Comparison of ENCODE assay signal across 14 mouse cellular contexts in the genomic region with DNA sequence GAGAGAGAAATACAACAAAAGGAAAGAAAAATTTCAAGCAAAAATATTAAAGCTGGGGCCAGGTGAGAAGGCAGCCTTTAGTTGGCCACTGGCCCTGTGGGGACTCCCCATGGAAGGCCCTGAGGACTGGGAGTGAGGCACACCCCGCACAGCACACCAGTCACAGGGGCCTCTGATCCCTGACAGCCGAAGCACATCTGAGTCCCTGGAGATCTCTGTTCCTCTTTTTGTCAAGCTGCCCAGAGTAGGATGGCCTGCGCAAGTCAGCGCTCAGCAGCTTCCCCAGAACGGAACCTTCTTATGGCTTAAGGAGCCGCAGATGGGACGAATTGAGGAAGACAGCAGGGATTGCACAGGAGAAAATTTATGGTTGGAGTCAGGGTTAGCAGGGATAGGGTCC.
DNase-seq lines count a peak whose midpoint lies in the region; ATAC-seq lines count a peak whose summit lies in the region.
"Had no signal": no experiment of that assay in that cellular context is flagged by ENCODE, and none has a peak within 500 bp of the region (broad histone marks: within the 10 kb centered on the region; RNA-seq: fewer than 3 reads in every experiment).

No protein-coding gene starts in this region.

- H3K4me1 ChIP-seq in heart, embryonic 12.5 days (replicated peaks): peaks cover 8% of the 10 kb centered on the region

- peak; percentile 95 for DNase-seq in heart, adult 11 months
- peak; percentile 6 for DNase-seq in lung, postnatal 25 days (ENCODE audit: low spot score)
- DNase-seq in lung, adult 18-20 months: no peak
- peak; percentile 78 for DNase-seq in splenic B cell, adult 2 months (ENCODE audit: low read depth, low spot score)
- DNase-seq in right cerebral cortex, adult 18-20 months: no peak
- no peak for DNase-seq in adrenal gland, postnatal 4 days (ENCODE audit: low spot score in 2 of 2)
- DNase-seq: cerebellum, adult 9-10 months; forebrain, postnatal 0 days; kidney, postnatal 25 days; right cerebral cortex, postnatal 4 days had no signal

- H3K4me3 ChIP-seq in heart, embryonic 12.5 days: no peak overlapping the region
- H3K4me3 ChIP-seq: erythroblast, embryonic 14.5 days; midbrain, embryonic 13.5 days had no signal

- H3K9me3 ChIP-seq in heart, embryonic 12.5 days (replicated peaks): no peaks in the 10 kb centered on the region
- H3K9me3 ChIP-seq: midbrain, embryonic 13.5 days had no signal

- no peak for ATAC-seq in heart, embryonic 12.5 days (ENCODE audit: insufficient number of reproducible peaks, low FRiP score)
- peak; percentile 87 for ATAC-seq in hematopoietic stem cell, adult 5-6 weeks (replicated peaks in 1 of 2; ENCODE audit: insufficient read depth in 1 of 2, low FRiP score in 2 of 2, low TSS enrichment in 1 of 2, low read depth in 1 of 2, poor library complexity in 2 of 2, severe bottlenecking in 2 of 2)
- ATAC-seq: forebrain, postnatal 0 days; midbrain, embryonic 13.5 days had no signal

- no peak overlapping the region for H3K9ac ChIP-seq in heart, embryonic 12.5 days
- H3K9ac ChIP-seq: forebrain, postnatal 0 days; midbrain, embryonic 13.5 days had no signal

- WGBS in heart, embryonic 12.5 days: 76% methylated on average over 7 of the region's 7 CpGs

- H3K36me3 ChIP-seq in heart, embryonic 12.5 days: no peaks in the 10 kb centered on the region
- H3K36me3 ChIP-seq in splenic B cell, adult 2 months (ENCODE audit: control insufficient read depth, insufficient read depth, low read length, poor library complexity, severe bottlenecking): no peaks in the 10 kb centered on the region
- H3K36me3 ChIP-seq: midbrain, embryonic 13.5 days had no signal

- H3K4me2 ChIP-seq in heart, embryonic 12.5 days: no peak overlapping the region
- H3K4me2 ChIP-seq: midbrain, embryonic 13.5 days had no signal

- no peak overlapping the region for H3K27ac ChIP-seq in heart, embryonic 12.5 days (ENCODE audit: poor library complexity, severe bottlenecking)
- H3K27ac ChIP-seq: midbrain, embryonic 13.5 days had no signal

- no peaks in the 10 kb centered on the region; the same call in 1 of the 2 replicates for H3K27me3 ChIP-seq in heart, embryonic 12.5 days (replicated peaks)
- H3K27me3 ChIP-seq in splenic B cell, adult 2 months (ENCODE audit: control insufficient read depth, insufficient read depth, low read length, poor library complexity, severe bottlenecking): no peaks in the 10 kb centered on the region
- H3K27me3 ChIP-seq: midbrain, embryonic 13.5 days had no signal

Comparison
In these comparisons a context has a peak if more than half of its experiments do, and no peak if none do; other contexts are left out.
1. DNase-seq: peak in heart, adult 11 months (single experiment), lung, postnatal 25 days (single experiment) and splenic B cell, adult 2 months (single experiment); none in lung, adult 18-20 months (0 of 2), right cerebral cortex, adult 18-20 months (single experiment) and adrenal gland, postnatal 4 days (0 of 2).